Mouse (Mus musculus) liver, postnatal 0 days (tissue): ENCODE measurements around the gene Zdhhc25. TPM values are rescaled to one million over a fixed set of nuclear protein-coding genes. Genes with fewer than 3 reads are reported as not detected.

Source experiments
- ATAC-seq: fragments of 200-750 bp; cut with Nextera tagmentation; 2 replicates; pipeline ENCODE4 v1.8.0; 2017; ENCODE audit warnings: mild to moderate bottlenecking, moderate library complexity
- DNase-seq: peaks from one replicate; pipeline ENCODE4 v3.0.0-alpha.2; 2016
- H3K27ac ChIP-seq: fragments of 300-500 bp; sonication (generic); 2 replicates; pipeline ENCODE4 v1.5.1; 2014; ENCODE audit warnings: antibody characterized with exemption, moderate library complexity, mild to moderate bottlenecking, low read depth
- H3K27me3 ChIP-seq: fragments of 300-500 bp; sonication (generic); 2 replicates; pipeline ENCODE4 v1.6.1; 2014; ENCODE audit warnings: low read length, control low read depth, mixed read lengths; ENCODE audit not compliant: insufficient read depth
- H3K36me3 ChIP-seq: fragments of 300-500 bp; sonication (generic); replicated peaks from 2 replicates; pipeline ENCODE4 v1.6.1; 2014; ENCODE audit warnings: mild to moderate bottlenecking, control low read depth, low read length, moderate library complexity, mixed read lengths; ENCODE audit not compliant: insufficient read depth
- H3K4me1 ChIP-seq: fragments of 300-500 bp; sonication (generic); 2 replicates; pipeline ENCODE4 v1.6.1; 2014; ENCODE audit warnings: antibody characterized with exemption, mild to moderate bottlenecking, control low read depth; ENCODE audit not compliant: insufficient read depth
- H3K4me2 ChIP-seq: fragments of 300-500 bp; sonication (generic); 2 replicates; pipeline ENCODE4 v1.6.1; 2014; ENCODE audit warnings: low read depth, mild to moderate bottlenecking, low read length, moderate library complexity, mixed read lengths
- H3K4me3 ChIP-seq: fragments of 300-500 bp; sonication (generic); 2 replicates; pipeline ENCODE4 v1.5.1; 2014; ENCODE audit warnings: low read depth, low read length
- H3K9ac ChIP-seq: fragments of 300-500 bp; sonication (generic); replicated peaks from 2 replicates; pipeline ENCODE4 v1.6.1; 2014; ENCODE audit warnings: mild to moderate bottlenecking, moderate library complexity
- H3K9me3 ChIP-seq: fragments of 300-500 bp; sonication (generic); 2 replicates; pipeline ENCODE4 v1.6.1; 2016; ENCODE audit warnings: mild to moderate bottlenecking, control low read depth, low read length, mixed read lengths
- CTCF ChIP-seq: sonication (generic); IDR thresholded peaks from 2 replicates; pipeline ENCODE4 v1.5.1; 2016; ENCODE audit warnings: antibody characterized with exemption, low read depth
- EP300 ChIP-seq: IDR thresholded peaks from 2 replicates; pipeline ENCODE4 v1.6.1; 2016; ENCODE audit warnings: antibody characterized with exemption, low read depth, mild to moderate bottlenecking
- WGBS: fragments of 180-500 bp; shearing (Covaris S2); extraction: QIAGEN DNeasy Blood & Tissue Kit; methylation state at CpG from one replicate; pipeline ENCODE4 v1.1.7; 2014; ENCODE audit not compliant: insufficient replicate concordance; 5-methylcytosine and 5-hydroxymethylcytosine counted together
- polyA plus RNA-seq: library from polyadenylated mRNA; unstranded; fragments of >200 nt; fragmentation: Nextera tagmentation; extraction: Ambion mirVana; gene quantifications from 2 replicates; pipeline ENCODE4 v1.2.1, GENCODE M21; 2015

The Zdhhc25 gene
- polyA plus RNA-seq, 1 experiment from 2014 or later = not detected

DNA sequence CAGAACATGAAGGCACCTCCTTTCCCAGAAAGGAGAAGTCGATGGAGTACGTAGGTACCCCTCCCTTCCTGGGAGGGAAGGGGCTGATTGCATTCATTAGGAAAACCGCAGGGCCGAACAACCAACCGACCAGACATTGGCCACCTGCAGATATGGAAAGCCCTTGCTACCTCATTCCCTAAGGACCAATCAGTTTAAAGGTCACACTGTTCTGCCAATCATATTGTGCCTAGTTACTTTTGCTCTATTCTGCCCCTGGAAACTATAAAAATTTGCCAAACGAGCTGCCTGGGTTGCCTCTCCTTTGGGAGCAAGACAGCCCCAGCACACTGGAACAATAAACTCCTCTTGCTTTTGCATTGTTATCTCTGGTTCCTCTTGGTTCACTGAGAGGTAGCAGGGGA is 24.8 kb downstream of the Zdhhc25 start:
- DNase-seq (no peak), ATAC-seq (no peak)
- no peak overlapping the region for H3K4me2 ChIP-seq
- TF ChIP-seq EP300 (no peak), CTCF (no peak)
- H3K9me3 ChIP-seq = no peaks in the 10 kb centered on the region
- H3K27ac ChIP-seq = no peak overlapping the region
- WGBS = 75% methylated on average over 6 of the region's 6 CpGs
- no peaks in the 10 kb centered on the region for H3K4me1 ChIP-seq
- no peaks in the 10 kb centered on the region for H3K36me3 ChIP-seq
- no peaks in the 10 kb centered on the region for H3K27me3 ChIP-seq
- H3K9ac ChIP-seq = no peak overlapping the region
- no peak overlapping the region for H3K4me3 ChIP-seq

GRCm38 (mm10) chr15:88625303-88626066 is 25.4 kb downstream of the Zdhhc25 start:
- Histone ChIP-seq H3K4me3 (no peak overlapping the region), H3K27me3 (no peaks in the 10 kb centered on the region), H3K4me2 (no peak overlapping the region), H3K36me3 (no peaks in the 10 kb centered on the region), H3K9me3 (no peaks in the 10 kb centered on the region), H3K4me1 (no peaks in the 10 kb centered on the region), H3K9ac (no peak overlapping the region), H3K27ac (no peak overlapping the region)
- no peak for DNase-seq
- WGBS = 61% methylated on average over 3 of the region's 3 CpGs
- no peak for ATAC-seq
- no peak for TF ChIP-seq EP300
- no peak for TF ChIP-seq CTCF

GRCm38 (mm10) chr15:88626886-88627488 is 26.9 kb downstream of the Zdhhc25 start:
- Histone ChIP-seq H3K4me1 (no peaks in the 10 kb centered on the region), H3K9ac (no peak overlapping the region), H3K27me3 (no peaks in the 10 kb centered on the region), H3K4me2 (no peak overlapping the region), H3K9me3 (no peaks in the 10 kb centered on the region), H3K4me3 (no peak overlapping the region), H3K36me3 (no peaks in the 10 kb centered on the region), H3K27ac (no peak overlapping the region)
- ATAC-seq (no peak), DNase-seq (no peak)
- WGBS = 68% methylated on average over 5 of the region's 5 CpGs
- no peak for TF ChIP-seq EP300
- no peak for TF ChIP-seq CTCF

- Histone ChIP-seq H3K9ac (no peak overlapping the region), H3K4me2 (no peak overlapping the region), H3K27ac (no peak overlapping the region), H3K27me3 (no peaks in the 10 kb centered on the region), H3K4me1 (no peaks in the 10 kb centered on the region), H3K4me3 (no peak overlapping the region), H3K36me3 (no peaks in the 10 kb centered on the region), H3K9me3 (no peaks in the 10 kb centered on the region)
- 68% methylated on average over 9 of the region's 9 CpGs for whole genome bisulfite sequencing
- TF ChIP-seq EP300 (no peak), CTCF (no peak)
- ATAC-seq (no peak), DNase-seq (no peak)
These were observed 28.8 kb downstream of the Zdhhc25 start for GRCm38 (mm10) chr15:88628801-88629356.

- H3K4me1 ChIP-seq = no peaks in the 10 kb centered on the region
- no peaks in the 10 kb centered on the region for H3K36me3 ChIP-seq
- H3K9ac ChIP-seq = no peak overlapping the region
- no peak overlapping the region for H3K27ac ChIP-seq
- no peaks in the 10 kb centered on the region for H3K27me3 ChIP-seq
- TF ChIP-seq EP300 (no peak), CTCF (0 out of 2 replicates have a peak, but pooled peaks have one; percentile 14)
- ATAC-seq = no peak
- no peak overlapping the region for H3K4me2 ChIP-seq
- H3K9me3 ChIP-seq = no peaks in the 10 kb centered on the region
- 55% methylated on average over 5 of the region's 5 CpGs for WGBS
- DNase-seq = no peak
- H3K4me3 ChIP-seq = no peak overlapping the region
These were observed 35.1 kb downstream of the Zdhhc25 start for GRCm38 (mm10) chr15:88635205-88635604.

GRCm38 (mm10) chr15:88651019-88651418 is 50.9 kb downstream of the Zdhhc25 start:
- H3K4me3 ChIP-seq = no peak overlapping the region
- TF ChIP-seq CTCF = peak; percentile 77
- no peak for TF ChIP-seq EP300
- no peaks in the 10 kb centered on the region for H3K9me3 ChIP-seq
- DNase-seq = peak; percentile 68
- no peak overlapping the region for H3K27ac ChIP-seq
- H3K9ac ChIP-seq = no peak overlapping the region
- no peaks in the 10 kb centered on the region for H3K4me1 ChIP-seq
- no peak overlapping the region for H3K4me2 ChIP-seq
- no peaks in the 10 kb centered on the region for H3K27me3 ChIP-seq
- WGBS = 25% methylated on average over 13 of the region's 13 CpGs
- no peak for ATAC-seq
- H3K36me3 ChIP-seq = no peaks in the 10 kb centered on the region

Other genes starting within 250 kb of the Zdhhc25 start
- gene Brd1, start 133.9 kb downstream of the Zdhhc25 start, polyA plus RNA-seq = 5.2 and 5.6 TPM in 2 replicates
- gene Zbed4, start 151.4 kb downstream of the Zdhhc25 start, polyA plus RNA-seq = 3.6 and 3.7 TPM in 2 replicates
- gene Alg12, start 219.0 kb downstream of the Zdhhc25 start, polyA plus RNA-seq = 3.6 and 3.7 TPM in 2 replicates
- gene Creld2, start 219.3 kb downstream of the Zdhhc25 start, polyA plus RNA-seq = 32.9 and 33.1 TPM in 2 replicates